Mouse (Mus musculus): Measurements from ENCODE around the gene Fan1.

DNA sequence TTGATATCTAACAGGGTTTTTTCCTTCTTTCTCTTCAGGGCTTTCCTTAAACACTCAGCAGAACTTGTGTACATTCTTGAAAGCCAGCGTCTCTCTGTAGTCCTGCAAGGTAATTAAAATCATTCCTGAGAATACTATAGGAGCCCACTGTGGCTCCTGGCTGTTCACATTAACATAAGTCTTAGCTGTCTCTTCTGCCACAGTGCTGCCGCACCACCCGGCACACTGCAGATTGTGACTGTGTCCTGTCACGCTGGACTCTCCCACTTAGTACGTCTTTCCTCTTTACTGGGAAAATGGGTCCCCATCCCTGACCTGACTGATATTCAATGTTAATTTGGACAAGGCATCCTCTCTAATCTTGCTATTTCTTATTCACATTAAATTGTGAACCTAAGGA is 52.8 kb downstream of the Fan1 start:
- TF ChIP-seq CTCF (IDR thresholded peaks at IDR 0.05; ENCODE audit: low read depth) (no peak), EP300 (IDR thresholded peaks at IDR 0.05; ENCODE audit: low read depth) (no peak)
